Mouse (Mus musculus): ENCODE measurements at regions not wholly inside any gene's neighbourhood (a gene's known extent, or its start where the extent isn't known, plus 50 kb on each side); places are given as distances from the start of the nearest gene placed in this dataset.

DNA sequence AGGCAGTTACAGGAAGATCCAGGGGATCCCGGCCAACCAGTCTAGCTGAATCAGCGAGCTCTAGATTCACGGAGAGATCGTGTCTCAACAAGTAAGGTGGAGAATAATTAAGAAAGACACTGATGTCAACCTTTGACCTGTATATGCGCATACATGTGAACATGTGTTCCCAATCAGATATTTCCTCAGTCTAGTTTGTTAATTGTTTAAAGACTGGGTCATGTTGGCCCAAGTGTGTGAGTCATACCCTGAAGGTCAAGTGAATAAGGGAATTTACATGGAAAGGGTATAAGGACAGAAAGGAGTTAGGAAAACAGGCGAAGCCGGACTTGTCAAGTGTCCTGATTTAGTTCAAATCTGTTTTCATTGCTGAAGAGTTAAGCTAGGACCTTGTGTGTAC, 76.4 kb upstream of the Mmadhc start:
- TF ChIP-seq CTCF (IDR thresholded peaks at IDR 0.05; ENCODE audit: low read depth) (no peak), EP300 (IDR thresholded peaks at IDR 0.05; ENCODE audit: low read depth) (no peak)

All from liver, postnatal 0 days (tissue).